Comparison of ENCODE assay signal across 17 mouse cellular contexts in the genomic region with DNA sequence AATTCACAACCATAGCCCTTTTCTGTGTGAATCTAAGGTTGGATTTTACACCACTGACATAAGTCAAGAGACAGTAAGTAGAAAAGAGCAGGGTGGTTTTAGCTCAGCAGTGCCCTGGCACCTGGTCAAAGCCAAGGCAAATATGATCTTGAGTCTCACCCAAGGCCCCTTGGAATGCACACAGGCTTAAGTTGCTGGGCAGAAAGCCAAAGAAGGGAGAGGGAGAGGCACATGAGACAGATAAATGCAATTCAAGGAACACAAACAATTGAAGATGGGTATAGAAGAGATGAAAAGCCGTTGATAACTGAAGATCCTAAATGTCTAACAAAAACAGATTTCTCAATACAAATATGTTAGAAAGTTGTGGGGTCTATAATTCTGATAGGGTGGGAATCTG.
DNase-seq lines count a peak whose midpoint lies in the region; ATAC-seq and TF ChIP-seq lines count a peak whose summit lies in the region.
"Had no signal": no experiment of that assay in that cellular context is flagged by ENCODE, and none has a peak within 500 bp of the region (broad histone marks: within the 10 kb centered on the region; RNA-seq: fewer than 3 reads in every experiment).

No protein-coding gene starts in this region.

- H3K4me3 ChIP-seq in kidney, embryonic 15.5 days (replicated peaks): no peak overlapping the region
- no peak overlapping the region for H3K4me3 ChIP-seq in MEL (ENCODE audit: control insufficient read depth in 1 of 2, insufficient read depth in 1 of 2, low read depth in 2 of 2, low read length in 2 of 2)
- H3K4me3 ChIP-seq: heart, embryonic 12.5 days; limb, embryonic 15.5 days had no signal

- ATAC-seq in kidney, embryonic 15.5 days (replicated peaks; ENCODE audit: low FRiP score): no peak
- ATAC-seq in erythroblast, adult 5-6 weeks (replicated peaks; ENCODE audit: low FRiP score, poor library complexity, severe bottlenecking): no peak
- ATAC-seq: liver, postnatal 0 days had no signal

- TF ChIP-seq EP300 in MEL (IDR thresholded peaks at IDR 0.05; ENCODE audit: low read depth in 1 of 2, low read length in 2 of 2): no peak

- H3K9me3 ChIP-seq in kidney, embryonic 15.5 days (replicated peaks): no peaks in the 10 kb centered on the region
- no peaks in the 10 kb centered on the region for H3K9me3 ChIP-seq in MEL (replicated peaks; ENCODE audit: insufficient read depth, low read length)
- H3K9me3 ChIP-seq: heart, embryonic 12.5 days; limb, embryonic 15.5 days had no signal

- WGBS in kidney, embryonic 15.5 days: 80% methylated on average over 1 of the region's 1 CpGs

- TF ChIP-seq CTCF in MEL (IDR thresholded peaks at IDR 0.05 in 2 of 3, conservative IDR thresholded peaks at IDR 0.05 in 1 of 3; ENCODE audit: control insufficient read depth in 1 of 3, insufficient read depth in 1 of 3, low read depth in 2 of 3, low read length in 3 of 3, poor library complexity in 1 of 3, severe bottlenecking in 1 of 3): no peak

- no peak for TF ChIP-seq RAD21 in MEL (IDR thresholded peaks at IDR 0.05; ENCODE audit: low read depth, low read length)

- H3K27ac ChIP-seq in kidney, embryonic 15.5 days: no peak overlapping the region
- no peak overlapping the region for H3K27ac ChIP-seq in MEL (ENCODE audit: control insufficient read depth, low read depth, low read length)
- H3K27ac ChIP-seq: limb, embryonic 15.5 days had no signal

- H3K9ac ChIP-seq in kidney, embryonic 15.5 days: no peak overlapping the region
- H3K9ac ChIP-seq in MEL (ENCODE audit: control insufficient read depth, low read depth, low read length, poor library complexity, severe bottlenecking): no peak overlapping the region
- H3K9ac ChIP-seq: heart, embryonic 12.5 days; limb, embryonic 15.5 days; liver, postnatal 0 days had no signal

- no peaks in the 10 kb centered on the region for H3K79me2 ChIP-seq in MEL (ENCODE audit: control insufficient read depth, insufficient read depth, low read length, poor library complexity)

- H3K36me3 ChIP-seq in kidney, embryonic 15.5 days: no peaks in the 10 kb centered on the region
- no peaks in the 10 kb centered on the region for H3K36me3 ChIP-seq in MEL (ENCODE audit: control insufficient read depth in 1 of 2, insufficient read depth in 2 of 2, low read length in 2 of 2)
- H3K36me3 ChIP-seq: heart, embryonic 12.5 days; limb, embryonic 15.5 days had no signal

- DNase-seq in kidney, postnatal 10 days: peak; percentile 18
- DNase-seq in 3T3-L1 (ENCODE audit: low read depth, low spot score) (peak; percentile 67), MEL (ENCODE audit: low read depth, low spot score) (peak; percentile 42)
- DNase-seq in lung, postnatal 25 days (ENCODE audit: low spot score): peak; percentile 16
- DNase-seq in yolk sac, embryonic 10.5 days (ENCODE audit: low spot score): no peak
- DNase-seq: cerebellum, adult 18-20 months; gastrocnemius, postnatal 36 days; heart, postnatal 36 days; kidney, adult 9 months; layer of hippocampus, adult 9-11 months; liver, postnatal 0 days; thymus, adult 2 months had no signal

- H3K4me2 ChIP-seq in kidney, embryonic 15.5 days: no peak overlapping the region
- H3K4me2 ChIP-seq: heart, embryonic 12.5 days; limb, embryonic 15.5 days; midbrain, embryonic 11.5 days had no signal

- H3K4me1 ChIP-seq in kidney, embryonic 15.5 days: no peaks in the 10 kb centered on the region
- no peaks in the 10 kb centered on the region for H3K4me1 ChIP-seq in MEL (ENCODE audit: control insufficient read depth in 1 of 2, insufficient read depth in 2 of 2, low read length in 2 of 2)
- H3K4me1 ChIP-seq: heart, embryonic 12.5 days; limb, embryonic 15.5 days had no signal

- no peak for TF ChIP-seq POLR2A in MEL (IDR thresholded peaks at IDR 0.05; ENCODE audit: control insufficient read depth in 1 of 2, insufficient read depth in 1 of 2, low read depth in 1 of 2, low read length in 2 of 2, poor library complexity in 1 of 2)

- H3K27me3 ChIP-seq in kidney, embryonic 15.5 days: no peaks in the 10 kb centered on the region
- H3K27me3 ChIP-seq in MEL (ENCODE audit: control insufficient read depth in 1 of 2, insufficient read depth in 2 of 2, low read length in 2 of 2): no peaks in the 10 kb centered on the region
- H3K27me3 ChIP-seq: heart, embryonic 12.5 days; limb, embryonic 15.5 days had no signal

TF ChIP-seq in MEL, 35 proteins besides CTCF, POLR2A, EP300 and RAD21:
- no peak for TF ChIP-seq RCOR1 (IDR thresholded peaks at IDR 0.05; ENCODE audit: low read depth, low read length)
- no peak for TF ChIP-seq CHD1 (IDR thresholded peaks at IDR 0.05; ENCODE audit: low read depth, low read length)
- TF ChIP-seq ZNF384 (IDR thresholded peaks at IDR 0.05; ENCODE audit: low read depth, low read length): 0 out of 2 replicates have a peak, but pooled peaks have one; percentile 10
